21 mouse cellular contexts compared by ENCODE assay signal in genomic region chr4:35086067-35086700, GRCm38 (mm10).
A peak's percentile ranks its signal among the peaks of the same experiment; 100 is the strongest.
DNase-seq lines count a peak whose midpoint lies in the region; ATAC-seq and TF ChIP-seq lines count a peak whose summit lies in the region.
"Had no signal": no experiment of that assay in that cellular context is flagged by ENCODE, and none has a peak within 500 bp of the region (broad histone marks: within the 10 kb centered on the region; RNA-seq: fewer than 3 reads in every experiment).

No protein-coding gene starts in this region.

- H3K36me3 ChIP-seq in liver, embryonic 13.5 days = no peaks in the 10 kb centered on the region
- H3K36me3 ChIP-seq in liver, embryonic 11.5 days (ENCODE audit: control insufficient read depth, insufficient read depth, low read length) = 0 out of 2 replicates have a peak, but pooled peaks cover 2% of the 10 kb centered on the region
- H3K36me3 ChIP-seq in intestine, postnatal 0 days (ENCODE audit: control insufficient read depth, insufficient read depth) = peaks cover 4% of the 10 kb centered on the region; the same call in 1 of the 2 replicates
- H3K36me3 ChIP-seq in stomach, postnatal 0 days (ENCODE audit: control insufficient read depth, insufficient read depth, low read length) = no peaks in the 10 kb centered on the region
- H3K36me3 ChIP-seq: embryonic facial prominence, embryonic 15.5 days; forebrain, embryonic 15.5 days; heart, embryonic 15.5 days; hindbrain, embryonic 13.5 days had no signal

- no peak overlapping the region for H3K27ac ChIP-seq in liver, embryonic 13.5 days
- no peak overlapping the region for H3K27ac ChIP-seq in liver, embryonic 11.5 days (ENCODE audit: low read depth, low read length)
- peak overlapping the region; percentile 71 for H3K27ac ChIP-seq in intestine, postnatal 0 days (ENCODE audit: low read depth, low read length)
- no peak overlapping the region for H3K27ac ChIP-seq in stomach, postnatal 0 days (replicated peaks)
- H3K27ac ChIP-seq: embryonic facial prominence, embryonic 15.5 days; forebrain, embryonic 10.5 days; forebrain, embryonic 15.5 days; heart, embryonic 15.5 days; hindbrain, embryonic 13.5 days had no signal

- TF ChIP-seq CTCF in intestine, postnatal 0 days (IDR thresholded peaks at IDR 0.05; ENCODE audit: low read depth) = no peak
- no peak for TF ChIP-seq CTCF in stomach, postnatal 0 days (IDR thresholded peaks at IDR 0.05; ENCODE audit: low read depth)

- no peaks in the 10 kb centered on the region for H3K9me3 ChIP-seq in liver, embryonic 13.5 days (replicated peaks)
- H3K9me3 ChIP-seq in liver, embryonic 11.5 days (ENCODE audit: control insufficient read depth, low read length) = no peaks in the 10 kb centered on the region
- H3K9me3 ChIP-seq in intestine, postnatal 0 days (ENCODE audit: control insufficient read depth) = no peaks in the 10 kb centered on the region
- no peaks in the 10 kb centered on the region for H3K9me3 ChIP-seq in stomach, postnatal 0 days (ENCODE audit: control insufficient read depth, low read length)
- H3K9me3 ChIP-seq: embryonic facial prominence, embryonic 15.5 days; forebrain, embryonic 10.5 days; forebrain, embryonic 15.5 days; heart, embryonic 15.5 days; hindbrain, embryonic 13.5 days had no signal

- H3K4me3 ChIP-seq in liver, embryonic 13.5 days (replicated peaks) = no peak overlapping the region
- no peak overlapping the region for H3K4me3 ChIP-seq in liver, embryonic 11.5 days (ENCODE audit: low read depth, low read length)
- no peak overlapping the region for H3K4me3 ChIP-seq in intestine, postnatal 0 days (ENCODE audit: low read depth, low read length)
- H3K4me3 ChIP-seq in stomach, postnatal 0 days (ENCODE audit: low read depth, low read length) = no peak overlapping the region
- H3K4me3 ChIP-seq: embryonic facial prominence, embryonic 15.5 days; erythroblast, embryonic 14.5 days; forebrain, embryonic 10.5 days; forebrain, embryonic 15.5 days; heart, embryonic 15.5 days; hindbrain, embryonic 13.5 days had no signal

- H3K4me1 ChIP-seq in liver, embryonic 13.5 days (replicated peaks) = 0 out of 2 replicates have a peak, but pooled peaks cover 9% of the 10 kb centered on the region
- H3K4me1 ChIP-seq in liver, embryonic 11.5 days (replicated peaks; ENCODE audit: control insufficient read depth, insufficient read depth, low read length) = 0 out of 2 replicates have a peak, but pooled peaks cover 2% of the 10 kb centered on the region
- 0 out of 2 replicates have a peak, but pooled peaks cover 3% of the 10 kb centered on the region for H3K4me1 ChIP-seq in intestine, postnatal 0 days (replicated peaks; ENCODE audit: control insufficient read depth, insufficient read depth, low read length)
- H3K4me1 ChIP-seq in stomach, postnatal 0 days (replicated peaks; ENCODE audit: control insufficient read depth, insufficient read depth) = peaks cover 3% of the 10 kb centered on the region
- H3K4me1 ChIP-seq: forebrain, embryonic 15.5 days; hindbrain, embryonic 13.5 days had no signal

- H3K27me3 ChIP-seq in liver, embryonic 13.5 days = no peaks in the 10 kb centered on the region
- no peaks in the 10 kb centered on the region for H3K27me3 ChIP-seq in liver, embryonic 11.5 days (replicated peaks; ENCODE audit: control insufficient read depth, insufficient read depth, low read length)
- H3K27me3 ChIP-seq in intestine, postnatal 0 days (replicated peaks; ENCODE audit: control insufficient read depth, insufficient read depth, low read length) = no peaks in the 10 kb centered on the region
- no peaks in the 10 kb centered on the region for H3K27me3 ChIP-seq in stomach, postnatal 0 days (ENCODE audit: control insufficient read depth, insufficient read depth, low read length)
- H3K27me3 ChIP-seq: embryonic facial prominence, embryonic 15.5 days; forebrain, embryonic 15.5 days; heart, embryonic 15.5 days; hindbrain, embryonic 13.5 days had no signal

- WGBS in liver, embryonic 13.5 days (ENCODE audit: insufficient replicate concordance) = 57% methylated on average over 7 of the region's 7 CpGs
- 70% methylated on average over 7 of the region's 7 CpGs for WGBS in liver, embryonic 11.5 days
- 45% methylated on average over 7 of the region's 7 CpGs for WGBS in intestine, postnatal 0 days
- WGBS in stomach, postnatal 0 days = 58% methylated on average over 7 of the region's 7 CpGs

- no peak for TF ChIP-seq EP300 in stomach, postnatal 0 days (optimal IDR thresholded peaks at IDR 0.05)

- H3K9ac ChIP-seq in liver, embryonic 13.5 days = no peak overlapping the region
- no peak overlapping the region for H3K9ac ChIP-seq in liver, embryonic 11.5 days (ENCODE audit: low read depth, low read length)
- no peak overlapping the region for H3K9ac ChIP-seq in intestine, postnatal 0 days (ENCODE audit: low read depth, low read length)
- H3K9ac ChIP-seq in stomach, postnatal 0 days (ENCODE audit: low read length) = no peak overlapping the region
- H3K9ac ChIP-seq: embryonic facial prominence, embryonic 15.5 days; forebrain, embryonic 15.5 days; heart, embryonic 15.5 days; hindbrain, embryonic 13.5 days had no signal

- 0 out of 2 replicates have a peak, but pooled peaks have one; percentile 34 for ATAC-seq in liver, embryonic 13.5 days (ENCODE audit: low read depth)
- ATAC-seq in liver, embryonic 11.5 days (replicated peaks; ENCODE audit: low FRiP score) = no peak
- ATAC-seq in intestine, postnatal 0 days = peak; percentile 83
- no peak for ATAC-seq in stomach, postnatal 0 days (ENCODE audit: low FRiP score, low TSS enrichment)
- ATAC-seq: forebrain, embryonic 15.5 days had no signal

- DNase-seq in kidney, adult 9 months = peak; percentile 54
- no peak for DNase-seq in kidney, adult 11 months
- DNase-seq in liver, embryonic 13.5 days = no peak
- no peak for DNase-seq in liver, embryonic 11.5 days (ENCODE audit: low spot score)
- DNase-seq in stomach, postnatal 0 days (ENCODE audit: low spot score) = peak; percentile 7
- DNase-seq in cerebellum, postnatal 10 days = no peak
- DNase-seq: adrenal gland, adult 2 months; adrenal gland, postnatal 25 days; cerebellum, adult 18-20 months; cerebellum, adult 9-11 months; gastrocnemius, postnatal 36 days; heart, adult 18-20 months; heart, postnatal 14 days had no signal

- H3K4me2 ChIP-seq in liver, embryonic 13.5 days = no peak overlapping the region
- no peak overlapping the region for H3K4me2 ChIP-seq in liver, embryonic 11.5 days
- H3K4me2 ChIP-seq in intestine, postnatal 0 days (replicated peaks; ENCODE audit: low read depth) = peak overlapping the region; percentile 17; the same call in 1 of the 2 replicates
- no peak overlapping the region for H3K4me2 ChIP-seq in stomach, postnatal 0 days (replicated peaks; ENCODE audit: low read depth)
- H3K4me2 ChIP-seq: embryonic facial prominence, embryonic 15.5 days; forebrain, embryonic 15.5 days; heart, embryonic 11.5 days; heart, embryonic 15.5 days; hindbrain, embryonic 13.5 days had no signal

Comparison
In these comparisons a context has a peak if more than half of its experiments do, and no peak if none do; other contexts are left out.
1. DNase-seq: peak in kidney, adult 9 months (single experiment) and stomach, postnatal 0 days (single experiment); none in kidney, adult 11 months (single experiment), liver, embryonic 13.5 days (single experiment), liver, embryonic 11.5 days (single experiment) and cerebellum, postnatal 10 days (0 of 2).
2. ATAC-seq: peak in liver, embryonic 13.5 days (single experiment) and intestine, postnatal 0 days (single experiment); none in liver, embryonic 11.5 days (single experiment) and stomach, postnatal 0 days (single experiment).